Mouse (Mus musculus): ENCODE results near the gene Vmn2r58. TPM values are rescaled to one million over a fixed set of nuclear protein-coding genes. Genes with fewer than 3 reads are reported as not detected.
"Not testable (repeated sequence)": the region's sequence is repeated elsewhere in the genome, so short reads cannot be mapped to it uniquely, and the experiment has no call there.

The Vmn2r58 gene
- not detected for total RNA-seq (2021)

GRCm38 (mm10) chr7:41872612-41873011, at the start of gene Vmn2r58:
Gene Vmn2r58, minus strand, starts transcription at chr7:41872712.
- DNase-seq; intact Hi-C loops (cut with DNase I): not testable (repeated sequence)

Other genes starting within 250 kb of the Vmn2r58 start
- gene Zfp788, start 239.5 kb downstream of the Vmn2r58 start, total RNA-seq (2021), result 10 to 100 TPM in 1 of 2 experiments, 1 to 10 TPM in 1; 7.6 to 10.0 TPM
- gene Vmn2r59, start 186.3 kb upstream of the Vmn2r58 start, total RNA-seq (2021), result not detected
- under 1 TPM in 1 of 2 experiments, not detected in 1; 0.03 TPM for gene Vmn2r60, start 235.1 kb upstream of the Vmn2r58 start, total RNA-seq (2021)

Measured in heart, postnatal 36 days (tissue).